Mouse (Mus musculus) brain, embryonic 18.5 days (tissue): ENCODE measurements at regions not wholly inside any gene's neighbourhood (a gene's known extent, or its start where the extent isn't known, plus 50 kb on each side); places are given as distances from the start of the nearest gene placed in this dataset.

Source experiments
- DNase-seq: peaks from one replicate; pipeline ENCODE4 v3.0.0-alpha.2; 2012; ENCODE audit warnings: low read depth, low spot score

DNA sequence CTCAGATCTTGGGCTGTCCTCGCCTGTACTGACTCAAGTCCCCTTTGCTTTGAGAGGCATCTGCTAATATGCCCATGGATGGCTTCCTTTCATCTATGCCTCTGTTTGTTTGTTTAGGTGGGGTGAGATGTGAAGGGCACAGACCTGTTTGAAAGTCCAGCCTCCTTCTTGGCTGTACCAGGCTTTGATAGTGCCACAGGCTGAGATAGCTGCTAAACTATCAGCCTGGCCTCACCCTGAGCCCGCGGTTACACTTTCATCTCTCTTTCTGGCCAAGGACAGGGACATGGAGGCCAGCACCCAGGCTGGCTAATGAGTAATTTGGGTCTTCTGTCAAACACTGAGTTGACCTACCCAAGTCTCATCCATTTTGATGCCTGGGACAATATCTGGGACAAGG, 105.0 kb upstream of the Parp11 start:
- no peak for DNase-seq

DNA sequence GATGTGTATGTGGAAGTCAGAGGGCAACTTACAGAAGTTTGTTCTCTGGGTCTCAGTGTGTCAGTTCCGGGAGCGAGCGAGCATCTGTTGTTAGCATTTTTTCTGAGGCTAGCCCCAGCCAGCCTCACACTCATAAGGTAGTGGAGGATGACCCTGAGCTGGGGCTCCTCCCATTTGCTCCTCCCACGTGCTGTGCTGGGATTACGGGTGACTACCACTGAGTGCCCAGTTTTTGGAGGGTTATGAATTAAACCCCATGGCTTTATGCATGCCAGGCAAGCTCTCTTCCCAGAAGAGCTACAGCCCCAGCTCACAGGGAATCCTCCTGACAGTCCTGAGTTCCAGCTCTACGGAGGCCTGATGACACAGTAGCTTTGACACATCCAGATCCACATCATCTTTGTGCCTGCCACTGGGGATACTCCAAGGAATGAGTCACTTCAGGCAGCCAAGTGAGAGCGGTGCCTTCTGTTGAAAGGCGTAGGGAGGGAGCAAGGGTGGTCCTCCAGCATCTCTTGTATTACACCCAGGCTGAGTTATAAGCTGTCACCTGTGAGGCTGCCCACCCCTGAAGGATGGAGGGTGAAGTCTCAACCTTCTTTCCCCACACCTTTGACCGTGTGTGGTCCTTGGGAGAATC, 97.8 kb upstream of the Parp11 start:
- DNase-seq: no peak

DNA sequence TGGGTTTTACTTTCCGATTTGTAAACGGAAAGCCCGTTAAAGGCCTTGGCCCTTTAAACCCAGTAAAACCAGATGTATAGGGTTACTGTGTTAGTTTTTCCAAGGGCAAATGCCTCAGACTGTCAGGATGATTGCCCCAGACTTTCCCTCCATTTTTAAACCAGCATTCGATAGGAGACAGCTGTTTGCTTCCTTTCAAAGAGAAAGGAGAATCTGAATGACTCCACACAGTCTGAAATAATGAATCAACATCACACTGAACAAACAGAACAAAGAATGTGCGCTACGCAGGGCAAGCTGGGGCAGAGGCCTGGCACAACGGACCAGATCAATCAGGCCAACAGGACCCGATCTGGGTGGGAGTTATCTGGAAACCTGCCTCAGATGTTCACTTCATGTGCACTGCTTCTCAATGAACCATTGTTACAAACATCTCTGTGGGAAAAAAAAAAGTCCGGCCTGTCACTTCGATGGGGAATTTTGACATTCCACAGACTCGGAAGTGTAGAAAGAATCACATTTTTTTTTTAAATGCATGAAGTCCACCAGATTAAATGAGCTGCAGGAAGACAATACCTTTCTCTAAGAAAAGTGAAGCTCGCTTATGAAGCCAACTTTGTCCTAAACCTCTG, 97.0 kb upstream of the Parp11 start:
- DNase-seq: no peak

DNA sequence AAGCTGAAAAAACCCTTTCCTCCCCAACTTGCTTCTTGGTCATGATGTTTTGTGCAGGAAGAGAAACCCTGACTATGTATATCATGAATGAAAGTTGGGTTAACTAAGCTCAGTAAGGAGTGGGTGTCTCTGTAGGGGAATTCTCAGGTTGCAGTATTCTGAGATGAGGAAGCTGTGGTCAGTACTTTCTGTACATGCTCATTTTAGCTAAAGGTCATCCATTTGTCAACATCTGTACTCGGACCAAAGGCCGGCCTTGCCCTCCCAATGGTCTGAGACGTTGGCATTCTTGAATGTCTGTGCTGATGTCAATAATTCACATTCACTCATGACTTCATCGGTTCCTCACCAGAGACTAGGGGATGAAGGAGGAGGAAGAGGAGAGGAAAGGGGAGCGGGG, 94.9 kb upstream of the Parp11 start:
- no peak for DNase-seq

DNA sequence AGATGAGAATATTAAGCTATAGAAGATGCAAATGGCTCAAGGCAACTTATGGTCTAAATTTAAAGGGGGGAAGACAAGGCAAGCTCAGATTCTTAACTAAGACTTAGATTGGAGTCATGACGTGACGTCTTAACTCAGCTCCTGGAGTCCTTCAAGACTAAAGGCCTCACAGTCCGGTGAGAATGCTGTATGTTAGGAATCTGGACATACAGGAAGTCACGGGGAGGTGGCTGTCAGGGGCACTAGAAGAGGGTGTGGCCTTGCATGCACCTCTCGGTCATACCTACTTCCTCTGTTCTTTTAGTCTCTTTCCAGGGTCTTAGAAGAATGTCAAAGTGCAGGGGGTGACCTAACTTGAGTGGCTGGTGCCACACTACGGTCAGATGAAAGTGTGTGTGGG, 91.5 kb upstream of the Parp11 start:
- DNase-seq: no peak

DNA sequence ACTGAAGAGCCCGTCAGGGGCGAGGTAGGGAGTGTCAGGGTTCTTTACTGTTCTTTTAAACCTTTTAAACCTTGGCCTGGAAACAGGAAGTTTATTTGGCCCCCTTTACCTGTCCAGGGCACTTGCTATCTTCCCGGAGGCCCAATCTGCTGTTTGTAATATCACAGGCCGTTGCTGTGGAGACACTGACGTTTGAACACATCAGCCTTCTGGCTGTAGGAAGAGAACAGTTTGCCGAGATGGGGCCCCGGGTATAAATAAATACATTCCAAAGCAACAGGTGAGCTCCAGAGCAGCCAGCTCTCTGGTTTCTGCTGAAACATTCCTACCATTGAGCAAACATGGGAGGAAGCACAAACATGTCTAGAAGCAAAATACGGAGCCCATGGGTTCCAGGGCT, 90.2 kb upstream of the Parp11 start:
- no peak for DNase-seq

DNA sequence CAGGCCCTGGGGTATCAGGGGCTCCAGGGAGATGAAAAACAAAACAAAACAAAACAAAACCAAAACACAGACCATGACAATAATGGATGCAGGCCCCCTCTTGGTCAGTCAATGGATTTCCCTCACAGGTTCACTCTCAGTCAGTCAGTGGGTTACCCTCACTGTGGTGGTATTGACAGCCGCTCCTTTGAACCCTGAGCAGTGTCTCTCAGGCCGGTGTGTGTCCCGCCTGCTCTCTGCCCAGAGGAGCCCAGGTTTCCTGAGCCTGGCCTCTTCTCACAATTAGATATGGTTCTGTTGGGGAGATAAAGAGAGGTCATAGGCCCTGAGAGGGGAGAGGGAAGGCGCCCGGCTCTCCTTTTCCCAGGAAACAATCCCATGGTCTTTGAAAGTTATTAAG, 87.8 kb upstream of the Parp11 start:
- DNase-seq: no peak

DNA sequence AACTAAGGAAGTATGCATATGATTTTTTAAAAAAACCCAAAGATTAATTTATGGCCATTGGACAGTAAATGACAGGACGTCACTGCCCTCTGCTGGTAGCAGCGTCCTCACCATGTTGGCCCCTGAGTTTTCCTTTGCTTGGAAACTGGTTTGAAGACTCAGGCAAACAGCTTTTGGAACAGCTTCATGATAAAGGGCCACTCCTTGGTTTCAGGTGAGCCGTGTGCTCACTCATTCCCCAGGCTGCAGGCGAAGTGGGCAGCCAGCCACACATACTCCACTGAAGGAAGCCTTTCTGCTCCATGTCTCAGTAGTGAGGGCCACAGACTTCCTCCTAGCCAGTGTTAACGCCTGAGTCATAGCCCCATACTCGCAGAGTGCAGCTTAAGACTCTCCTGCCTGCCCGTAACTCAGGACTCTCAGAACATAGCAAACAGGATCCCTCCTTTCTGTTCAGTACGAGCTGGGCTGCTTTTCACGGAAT, 87.2 kb upstream of the Parp11 start:
- DNase-seq: no peak

DNA sequence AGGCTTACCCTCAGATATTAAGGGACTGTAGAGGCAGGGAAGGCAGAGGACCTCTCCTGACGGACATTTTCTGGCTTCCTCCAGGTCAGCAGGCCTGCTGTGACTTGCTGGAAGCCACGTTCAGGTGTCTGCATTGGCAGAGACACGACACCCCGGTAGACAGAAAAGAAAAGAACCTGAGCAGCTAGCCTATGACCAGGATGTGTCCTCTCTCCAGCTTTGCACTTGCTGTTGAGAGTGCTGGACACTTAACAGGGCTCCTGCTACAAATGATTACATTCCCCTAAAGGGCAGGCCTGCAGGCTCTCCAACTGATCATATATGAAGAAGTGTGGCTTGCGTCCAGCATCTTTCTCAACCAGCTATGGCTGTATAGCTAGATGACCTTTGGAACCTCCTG, 84.5 kb upstream of the Parp11 start:
- DNase-seq: no peak

DNA sequence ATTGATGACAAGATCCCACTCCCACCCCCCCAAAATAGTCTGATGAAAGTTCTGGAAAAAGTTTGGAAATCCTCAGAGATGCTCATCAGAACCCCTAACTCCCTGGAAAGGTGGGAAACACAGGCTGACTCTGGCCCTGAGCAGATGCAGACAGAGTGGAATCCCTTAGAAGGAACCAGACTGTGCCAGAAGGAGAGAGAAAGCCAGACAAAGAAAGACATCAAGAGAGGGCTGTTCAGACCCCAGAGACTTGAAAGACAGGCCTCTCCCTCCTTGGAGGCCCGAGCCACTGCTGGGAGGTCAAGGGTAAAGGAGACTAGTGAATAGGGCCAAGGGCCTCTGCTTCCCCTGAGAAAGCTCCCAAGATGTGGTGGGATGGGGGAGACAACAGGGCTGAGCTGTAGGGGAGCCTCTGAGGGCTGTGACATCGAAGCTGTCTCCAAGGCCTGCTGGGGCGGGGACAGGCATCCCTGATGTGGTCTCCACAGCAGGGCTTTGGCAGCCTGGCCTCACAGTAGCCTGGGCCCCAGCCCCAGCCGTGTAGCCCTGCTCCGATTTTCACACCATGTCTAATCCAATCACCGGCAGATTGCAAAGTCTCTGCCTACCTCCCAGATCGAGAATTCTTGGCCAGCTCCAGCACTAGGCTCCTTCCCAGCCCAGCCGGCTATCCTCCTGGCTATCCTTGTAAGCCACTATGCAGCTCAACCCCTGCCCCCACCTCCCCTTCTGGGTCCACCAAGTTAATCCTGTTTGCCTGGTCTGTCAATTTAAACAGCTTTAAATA, 83.5 kb upstream of the Parp11 start:
- peak; percentile 42 for DNase-seq

DNA sequence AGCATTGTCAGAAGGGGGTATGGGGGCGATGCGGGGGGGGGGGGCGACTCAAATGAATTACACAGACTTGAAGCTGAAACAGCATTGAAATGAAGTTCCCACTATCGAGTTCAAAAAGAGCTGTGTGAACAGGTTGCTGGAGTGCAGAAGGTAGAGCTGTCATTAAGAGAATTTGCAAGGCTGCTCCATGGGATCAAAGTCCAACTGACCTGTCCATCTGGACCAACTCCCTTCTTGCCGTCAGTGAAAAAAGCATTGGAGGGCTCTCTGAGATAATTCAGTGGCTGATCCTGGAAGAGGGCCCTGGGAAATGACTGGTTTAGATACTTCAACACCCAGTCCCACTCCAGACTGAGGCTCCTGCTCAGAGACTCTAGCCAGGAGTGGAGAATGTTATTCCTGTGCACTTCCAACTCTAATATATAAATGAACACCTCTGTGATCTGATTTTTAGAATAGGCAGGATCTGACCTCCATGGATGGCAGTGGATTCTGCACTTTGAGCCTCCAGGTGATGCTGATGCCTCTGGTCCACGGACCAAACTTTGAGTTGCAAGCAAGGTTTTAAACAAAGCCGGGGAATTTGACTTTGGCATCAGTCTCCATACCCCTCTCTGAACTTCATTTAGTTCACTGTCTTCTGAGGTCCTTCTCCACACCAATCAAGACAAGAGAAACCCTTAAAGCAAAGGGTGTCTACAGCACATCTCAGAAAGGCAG, 82.6 kb upstream of the Parp11 start:
- DNase-seq: no peak

DNA sequence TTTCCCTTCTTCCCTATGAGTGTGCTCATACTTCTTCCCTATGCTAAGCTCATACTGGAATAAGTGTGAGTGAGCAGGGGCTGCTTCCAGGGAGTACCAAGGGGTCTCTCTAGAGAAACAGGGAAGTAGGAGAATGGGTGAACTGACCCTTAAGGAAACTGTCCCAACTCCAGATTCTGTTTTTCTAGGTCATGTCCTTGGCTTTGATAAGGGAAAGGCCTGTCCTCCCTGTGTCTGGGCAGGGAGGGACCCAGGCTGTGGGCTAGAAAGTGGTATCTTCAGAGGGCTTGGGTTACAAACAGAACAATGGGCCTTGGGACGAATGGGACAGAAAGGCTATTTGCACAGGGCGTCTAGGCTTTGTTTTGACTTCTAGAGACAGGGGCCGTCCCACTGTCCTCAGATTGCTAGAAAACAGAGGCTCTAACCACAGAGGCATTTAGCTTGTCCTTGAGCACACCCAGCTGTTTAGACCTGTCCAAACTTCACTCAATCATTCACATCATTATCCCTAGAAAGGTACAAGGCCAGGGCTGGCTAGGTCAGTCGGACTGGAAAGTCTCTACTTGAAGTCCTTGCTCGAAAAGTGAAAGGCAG, 82.0 kb upstream of the Parp11 start:
- DNase-seq: no peak

DNA sequence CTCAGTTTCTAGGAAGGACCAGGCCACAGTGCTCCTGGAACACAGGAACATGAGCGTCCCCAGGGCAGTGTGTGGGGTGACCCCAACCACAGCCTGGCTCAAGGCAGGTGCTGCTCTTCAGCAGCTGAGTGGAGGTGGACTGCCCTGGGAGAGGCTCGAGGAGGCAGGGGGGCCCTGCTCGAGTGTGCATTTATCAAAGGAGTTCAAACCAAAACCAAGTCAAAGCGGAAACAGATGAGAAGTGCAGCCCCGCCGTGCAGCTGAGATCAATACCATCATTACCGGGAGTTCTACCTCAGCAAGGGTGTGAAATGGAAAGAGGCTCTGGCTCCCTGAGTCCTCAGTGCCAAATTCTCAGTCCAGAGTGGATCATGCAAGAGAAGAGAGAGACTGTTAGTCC, 81.4 kb upstream of the Parp11 start:
- no peak for DNase-seq

DNA sequence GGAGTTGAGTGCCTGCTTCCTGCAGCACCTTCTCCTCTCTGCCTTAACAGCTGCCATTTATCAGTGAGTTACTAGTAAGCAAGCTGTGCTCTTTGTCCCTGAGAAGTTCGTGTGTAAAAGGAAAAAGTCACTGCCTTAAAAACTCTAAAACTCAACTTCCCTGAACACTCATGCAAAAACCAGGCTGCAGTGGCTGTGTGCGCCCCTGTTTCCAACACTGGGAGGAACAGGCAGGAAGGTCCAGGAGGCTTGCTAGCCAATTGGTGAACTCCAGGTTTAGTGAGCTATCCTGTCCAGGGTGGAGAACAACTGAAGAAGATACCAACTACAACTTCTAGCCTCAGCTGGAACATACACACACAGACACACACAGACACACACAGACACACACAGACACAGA, 81.0 kb upstream of the Parp11 start:
- DNase-seq: no peak

DNA sequence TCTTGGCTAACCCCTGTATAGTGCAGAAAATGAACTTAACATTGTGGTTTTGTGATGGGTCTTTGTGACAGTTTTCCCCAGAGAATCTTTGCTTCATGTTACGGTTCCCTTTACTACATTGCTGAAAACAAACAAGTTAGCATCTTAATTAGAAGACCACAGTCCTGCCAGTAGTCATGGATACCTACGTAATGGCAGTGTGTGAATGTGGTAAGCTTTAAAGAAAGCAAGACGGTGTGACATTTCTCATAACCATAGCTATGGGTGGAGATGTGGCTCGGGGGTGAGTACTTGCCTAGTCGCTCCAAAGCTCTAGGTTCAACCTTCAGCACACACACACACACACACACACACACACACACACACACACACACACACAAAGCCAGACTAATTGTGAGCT, 73.6 kb upstream of the Parp11 start:
- DNase-seq: no peak

DNA sequence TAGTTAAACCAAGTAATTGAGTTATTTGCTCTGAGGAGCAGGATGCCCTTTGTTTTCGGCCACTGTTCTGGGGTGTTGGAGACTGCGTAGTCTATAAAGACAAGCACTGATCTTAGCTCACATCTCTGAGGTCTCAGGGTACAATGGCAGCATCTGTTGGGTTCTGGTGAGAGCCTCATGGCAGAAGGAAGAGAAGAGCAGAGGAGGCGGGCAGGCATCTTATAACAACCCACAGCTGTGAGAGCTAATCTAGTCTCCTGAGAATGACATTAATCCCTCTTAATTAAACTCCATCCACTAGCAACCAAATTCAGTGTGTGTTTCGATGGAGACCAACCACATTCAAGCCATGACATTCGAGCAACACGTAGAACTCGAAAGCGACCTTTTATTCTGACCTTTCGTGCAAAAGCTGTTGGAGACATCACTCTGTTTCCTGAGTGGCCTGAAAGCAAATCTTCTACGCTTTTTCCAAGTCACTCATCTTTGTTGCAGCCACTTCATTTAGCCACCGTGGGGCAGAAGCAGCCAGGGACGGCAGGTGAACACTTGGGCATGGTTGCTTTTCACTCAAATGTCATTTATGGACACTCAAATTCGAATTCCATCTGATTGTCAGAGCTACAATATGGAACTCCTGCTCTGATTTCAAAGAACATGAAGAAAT, 72.7 kb upstream of the Parp11 start:
- DNase-seq: no peak

DNA sequence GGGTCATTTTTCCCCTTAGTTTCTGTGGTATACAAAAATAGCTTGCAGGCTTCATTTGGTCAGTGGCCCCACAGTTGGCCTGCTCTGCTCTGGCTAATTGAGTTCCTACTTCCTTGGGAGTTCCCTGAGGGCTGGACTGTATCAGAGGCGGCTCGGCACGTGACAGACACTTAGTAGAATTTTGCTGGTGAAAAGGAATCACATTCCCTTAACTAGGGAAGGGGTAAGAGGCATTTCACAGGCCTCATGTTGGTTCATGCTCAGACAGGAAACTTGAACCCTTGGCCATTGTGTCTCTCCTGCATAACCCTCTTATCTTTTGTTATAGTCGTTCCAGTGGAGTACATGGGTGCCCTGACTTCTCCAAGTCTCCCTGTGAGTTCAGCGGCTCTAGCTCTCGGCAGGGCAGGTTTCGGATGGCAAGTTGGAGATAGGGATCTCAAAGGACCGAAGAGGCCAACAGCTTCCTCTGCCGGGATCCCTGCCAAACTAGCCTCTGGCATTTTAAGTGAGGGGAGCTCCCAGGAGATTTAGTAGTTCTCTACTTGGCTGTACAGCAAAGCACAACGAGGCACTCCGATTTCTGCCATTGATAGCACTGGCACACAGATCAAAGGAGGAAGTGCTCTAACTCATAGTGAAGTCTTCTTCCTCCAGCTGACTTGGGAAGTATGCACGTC, 72.0 kb upstream of the Parp11 start:
- no peak for DNase-seq

DNA sequence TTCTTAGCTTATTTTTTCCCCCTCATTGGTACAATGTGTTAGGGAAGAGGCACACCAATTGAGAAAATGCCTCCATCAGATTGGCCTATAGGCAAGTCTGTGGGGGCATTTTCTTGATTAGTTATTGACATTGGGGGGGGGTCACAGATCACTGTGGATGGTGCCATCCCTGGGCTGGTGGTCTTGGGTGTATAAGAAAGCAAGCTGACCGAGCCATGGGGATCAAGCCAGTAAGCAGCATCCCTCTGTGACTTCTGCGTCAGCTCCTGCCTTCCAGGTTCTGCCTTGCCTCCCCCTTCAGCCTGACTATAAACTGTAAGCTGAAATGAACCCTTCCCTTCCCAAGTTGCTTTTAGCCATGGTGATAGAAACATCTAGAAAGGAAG, 71.5 kb upstream of the Parp11 start:
- no peak for DNase-seq

DNA sequence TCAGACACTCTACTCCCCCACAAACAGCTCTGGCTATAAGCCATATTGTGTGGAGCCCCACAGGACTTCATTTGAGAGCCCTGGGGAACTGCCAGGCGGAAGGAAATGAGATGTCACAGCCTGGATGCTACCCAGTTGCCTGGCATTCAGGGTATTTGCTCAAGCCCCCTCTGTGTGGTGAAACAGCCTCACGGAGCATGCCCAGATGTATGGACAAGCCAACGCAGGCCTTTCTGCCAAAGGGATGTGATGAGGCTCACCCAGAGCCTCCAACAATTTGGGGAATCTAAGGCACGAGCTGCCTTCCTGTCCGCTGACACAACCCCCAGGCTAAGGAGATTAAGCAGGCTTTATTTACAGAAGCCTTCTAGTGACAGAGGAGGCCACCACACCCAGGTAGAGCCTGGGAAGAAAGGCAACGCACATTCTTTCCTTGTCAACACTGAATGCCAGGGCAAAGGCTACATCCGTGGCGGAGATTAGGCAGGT, 70.9 kb upstream of the Parp11 start:
- DNase-seq: no peak

DNA sequence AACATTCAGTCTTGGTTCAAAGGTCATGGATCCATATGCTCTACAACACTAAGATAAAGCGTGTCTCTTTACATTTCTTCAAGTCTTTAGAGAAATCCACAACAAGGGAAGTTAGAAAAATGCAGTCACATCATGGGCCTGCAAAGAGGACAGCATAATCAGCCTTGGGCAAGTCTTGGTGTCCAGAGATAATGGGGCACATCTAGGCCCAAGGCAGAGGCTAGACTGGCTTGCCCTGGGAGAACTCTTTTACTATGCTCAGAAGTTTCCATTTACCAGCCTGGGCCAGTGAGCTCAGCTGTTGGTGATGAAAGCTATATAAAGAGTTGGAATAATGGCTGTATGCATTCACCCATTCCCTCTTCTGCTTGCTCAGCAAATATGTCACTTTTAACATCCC, 67.9 kb upstream of the Parp11 start:
- no peak for DNase-seq

DNA sequence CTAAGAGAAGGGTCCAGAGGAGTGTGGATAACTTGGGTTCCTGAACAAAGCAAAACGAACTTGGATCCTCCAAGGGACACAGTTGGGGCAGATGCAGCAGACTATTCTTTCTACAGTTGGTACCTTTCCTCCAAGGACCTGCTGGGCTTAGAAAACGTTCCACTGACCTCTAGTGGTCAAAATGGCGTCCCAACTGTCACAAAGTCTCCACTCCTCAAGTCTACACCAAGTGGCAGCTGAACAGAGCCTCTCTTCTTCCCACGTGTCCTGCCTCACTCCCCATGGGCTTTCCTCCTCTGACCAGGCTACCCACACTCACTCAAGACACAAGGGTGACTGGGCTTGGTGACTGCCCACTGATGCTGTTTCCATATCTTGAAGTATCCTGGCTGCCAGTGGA, 67.1 kb upstream of the Parp11 start:
- DNase-seq: no peak
